Mouse (Mus musculus) stomach, embryonic 15.5 days (tissue): ENCODE results near the gene Cux1. TPM values are rescaled to one million over a fixed set of nuclear protein-coding genes. Genes with fewer than 3 reads are reported as not detected.

Experiments used
- ATAC-seq: fragments of 200-750 bp; cut with Nextera tagmentation; 2 replicates; pipeline ENCODE4 v1.8.0; 2017; ENCODE audit warnings: low read depth, moderate number of reproducible peaks, moderate TSS enrichment; ENCODE audit not compliant: insufficient read depth, low FRiP score
- H3K27ac ChIP-seq: fragments of 300-500 bp; sonication (generic); 2 replicates; pipeline ENCODE4 v1.5.1; 2015; ENCODE audit warnings: mild to moderate bottlenecking, inconsistent platforms
- H3K27me3 ChIP-seq: fragments of 300-500 bp; sonication (generic); replicated peaks from 2 replicates; pipeline ENCODE4 v1.6.1; 2015; ENCODE audit warnings: inconsistent platforms
- H3K36me3 ChIP-seq: fragments of 300-500 bp; sonication (generic); 2 replicates; pipeline ENCODE4 v1.6.1; 2015; ENCODE audit warnings: inconsistent platforms
- H3K4me1 ChIP-seq: fragments of 300-500 bp; sonication (generic); 2 replicates; pipeline ENCODE4 v1.6.1; 2015; ENCODE audit warnings: inconsistent platforms
- H3K4me2 ChIP-seq: fragments of 300-500 bp; sonication (generic); 2 replicates; pipeline ENCODE4 v1.6.1; 2015; ENCODE audit warnings: mild to moderate bottlenecking, inconsistent platforms
- H3K4me3 ChIP-seq: fragments of 300-500 bp; sonication (generic); replicated peaks from 2 replicates; pipeline ENCODE4 v1.5.1; 2015; ENCODE audit warnings: inconsistent platforms
- H3K9ac ChIP-seq: fragments of 300-500 bp; sonication (generic); 2 replicates; pipeline ENCODE4 v1.6.1; 2015; ENCODE audit warnings: inconsistent platforms
- H3K9me3 ChIP-seq: fragments of 300-500 bp; sonication (generic); 2 replicates; pipeline ENCODE4 v1.6.1; 2016; ENCODE audit warnings: inconsistent platforms
- WGBS: fragments of 180-500 bp; shearing (Covaris S2); methylation state at CpG from one replicate; pipeline ENCODE4 v1.1.7; 2015; 5-methylcytosine and 5-hydroxymethylcytosine counted together
- polyA plus RNA-seq: library from polyadenylated mRNA; unstranded; fragments of >200 nt; fragmentation: Nextera tagmentation; extraction: Ambion mirVana; gene quantifications from 2 replicates; pipeline ENCODE4 v1.2.1, GENCODE M21; 2015

Cux1 gene
- polyA plus RNA-seq, 1 experiment from 2014 or later, result 73.5 TPM

- 82% methylated on average over 3 of the region's 3 CpGs for WGBS
- H3K27me3 ChIP-seq, result no peaks in the 10 kb centered on the region
- H3K9me3 ChIP-seq, result no peaks in the 10 kb centered on the region
- H3K36me3 ChIP-seq, result no peaks in the 10 kb centered on the region
- H3K9ac ChIP-seq, result no peak overlapping the region
- no peak overlapping the region for H3K4me2 ChIP-seq
- no peak overlapping the region for H3K27ac ChIP-seq
- no peak overlapping the region for H3K4me3 ChIP-seq
- ATAC-seq, result no peak
- peaks cover 8% of the 10 kb centered on the region; the same call in 1 of the 2 replicates for H3K4me1 ChIP-seq
These were observed 71.7 kb downstream of the Cux1 start for GRCm38 (mm10) chr5:136495581-136495980.

DNA sequence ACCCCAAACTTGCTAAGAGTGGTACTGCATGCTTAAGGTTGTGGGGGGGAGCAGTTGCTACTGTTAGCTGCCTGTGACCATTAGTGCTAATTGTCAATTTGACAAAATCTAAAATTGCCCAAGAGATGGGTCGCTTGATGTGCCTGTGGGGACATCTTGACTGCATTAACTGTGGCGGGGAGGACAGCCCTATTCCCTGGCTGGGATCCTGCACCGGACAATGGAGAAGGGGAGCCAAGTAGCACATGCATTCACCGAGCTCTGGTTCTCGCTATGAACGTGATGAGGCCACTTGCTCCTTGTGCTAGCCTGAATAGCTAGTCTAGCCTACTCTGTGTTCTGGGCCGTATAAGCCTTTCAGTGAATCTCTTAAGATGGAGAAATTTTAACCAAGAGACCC lies 72.4 kb downstream of the Cux1 start:
- no peak overlapping the region for H3K9ac ChIP-seq
- H3K27ac ChIP-seq, result no peak overlapping the region
- H3K36me3 ChIP-seq, result no peaks in the 10 kb centered on the region
- H3K9me3 ChIP-seq, result no peaks in the 10 kb centered on the region
- H3K27me3 ChIP-seq, result no peaks in the 10 kb centered on the region
- ATAC-seq, result no peak
- H3K4me1 ChIP-seq, result 0 out of 2 replicates have a peak, but pooled peaks cover 2% of the 10 kb centered on the region
- H3K4me2 ChIP-seq, result no peak overlapping the region
- H3K4me3 ChIP-seq, result no peak overlapping the region
- WGBS, result 83% methylated on average over 7 of the region's 7 CpGs

DNA sequence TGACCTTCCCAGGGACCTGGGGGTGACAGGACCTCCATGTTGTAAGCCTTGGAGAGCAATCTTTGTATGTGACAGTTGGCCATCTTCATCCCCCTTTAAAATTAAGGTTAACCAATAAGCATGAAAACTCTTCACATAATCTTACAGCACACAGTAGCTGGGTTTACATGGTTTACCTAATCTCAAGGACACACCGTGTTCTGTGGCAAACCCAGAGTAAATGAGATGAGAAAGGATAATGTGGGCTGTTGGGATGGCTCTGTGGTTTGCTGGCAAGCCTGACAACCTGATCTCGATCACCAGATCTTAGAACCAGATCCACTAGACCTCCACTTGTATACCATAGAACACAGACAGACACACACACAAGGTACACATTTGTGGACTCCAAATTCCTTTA lies 73.0 kb downstream of the Cux1 start:
- H3K4me1 ChIP-seq, result no peaks in the 10 kb centered on the region
- ATAC-seq, result no peak

GRCm38 (mm10) chr5:136489450-136489849 lies 77.8 kb downstream of the Cux1 start:
- no peaks in the 10 kb centered on the region for H3K27me3 ChIP-seq
- no peak overlapping the region for H3K9ac ChIP-seq
- WGBS, result 77% methylated on average over 5 of the region's 5 CpGs
- H3K4me1 ChIP-seq, result peaks cover 17% of the 10 kb centered on the region; the same call in 1 of the 2 replicates
- H3K4me2 ChIP-seq, result no peak overlapping the region
- no peak overlapping the region for H3K4me3 ChIP-seq
- H3K9me3 ChIP-seq, result no peaks in the 10 kb centered on the region
- peaks cover 5% of the 10 kb centered on the region; the same call in 1 of the 2 replicates for H3K36me3 ChIP-seq
- ATAC-seq, result no peak
- no peak overlapping the region for H3K27ac ChIP-seq

More for the DNA sequence above, 73.0 kb downstream of the Cux1 start:
- Histone ChIP-seq H3K4me3 (no peak overlapping the region), H3K9me3 (no peaks in the 10 kb centered on the region), H3K27me3 (no peaks in the 10 kb centered on the region), H3K27ac (no peak overlapping the region), H3K36me3 (no peaks in the 10 kb centered on the region), H3K4me2 (no peak overlapping the region), H3K9ac (no peak overlapping the region)
- WGBS, result 87% methylated on average over 2 of the region's 2 CpGs

GRCm38 (mm10) chr5:136488721-136489120 lies 78.6 kb downstream of the Cux1 start:
- no peak overlapping the region for H3K27ac ChIP-seq
- no peak overlapping the region for H3K4me3 ChIP-seq
- no peak overlapping the region for H3K9ac ChIP-seq
- no peak for ATAC-seq
- peaks cover 9% of the 10 kb centered on the region; the same call in 1 of the 2 replicates for H3K36me3 ChIP-seq
- peaks cover 17% of the 10 kb centered on the region; the same call in 1 of the 2 replicates for H3K4me1 ChIP-seq
- 76% methylated on average over 3 of the region's 3 CpGs for WGBS
- no peaks in the 10 kb centered on the region for H3K27me3 ChIP-seq
- no peaks in the 10 kb centered on the region for H3K9me3 ChIP-seq
- no peak overlapping the region for H3K4me2 ChIP-seq

GRCm38 (mm10) chr5:136488223-136488622 lies 79.1 kb downstream of the Cux1 start:
- no peak overlapping the region for H3K4me2 ChIP-seq
- H3K4me3 ChIP-seq, result no peak overlapping the region
- H3K27ac ChIP-seq, result no peak overlapping the region
- WGBS, result 40% methylated on average over 1 of the region's 1 CpGs
- H3K4me1 ChIP-seq, result peaks cover 17% of the 10 kb centered on the region; the same call in 1 of the 2 replicates
- H3K9me3 ChIP-seq, result no peaks in the 10 kb centered on the region
- no peaks in the 10 kb centered on the region for H3K27me3 ChIP-seq
- H3K36me3 ChIP-seq, result peaks cover 9% of the 10 kb centered on the region; the same call in 1 of the 2 replicates
- no peak for ATAC-seq
- no peak overlapping the region for H3K9ac ChIP-seq

DNA sequence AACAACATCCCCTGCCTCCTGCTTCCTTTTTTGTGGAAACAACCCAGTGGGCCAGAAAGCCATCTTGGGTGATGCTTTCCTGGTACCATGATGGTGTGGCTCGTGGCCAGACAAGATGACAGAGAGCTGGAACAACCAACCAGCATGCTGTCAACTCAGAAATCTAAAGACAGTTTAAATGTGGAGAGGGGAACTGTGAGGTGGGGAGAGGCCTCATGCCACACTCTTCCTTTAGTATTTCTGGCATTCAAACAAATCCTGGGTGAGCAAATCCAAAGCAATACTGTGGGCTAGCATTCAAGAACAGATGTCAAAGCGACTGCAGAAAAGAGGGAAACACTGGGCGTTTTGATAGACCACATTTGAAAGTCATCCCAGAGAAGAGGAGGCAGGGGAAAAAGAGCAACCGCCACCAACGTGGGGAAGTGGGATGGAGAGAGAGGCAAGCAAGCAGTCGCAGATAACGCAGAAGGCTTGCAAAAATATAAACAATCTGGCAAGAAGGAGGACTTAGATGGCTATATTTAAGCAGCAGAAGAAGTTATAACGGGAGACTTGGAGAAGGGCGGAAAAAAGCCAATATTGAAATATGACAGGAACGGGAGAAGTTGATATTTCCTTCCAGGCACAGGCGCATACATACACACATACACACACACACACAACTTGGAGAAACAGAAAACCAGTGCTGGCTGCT lies 79.7 kb downstream of the Cux1 start:
- Histone ChIP-seq H3K36me3 (peaks cover 9% of the 10 kb centered on the region; the same call in 1 of the 2 replicates), H3K4me3 (no peak overlapping the region), H3K27me3 (no peaks in the 10 kb centered on the region), H3K4me2 (no peak overlapping the region), H3K9me3 (no peaks in the 10 kb centered on the region), H3K4me1 (peaks cover 17% of the 10 kb centered on the region; the same call in 1 of the 2 replicates), H3K27ac (no peak overlapping the region), H3K9ac (no peak overlapping the region)
- no peak for ATAC-seq
- 34% methylated on average over 11 of the region's 11 CpGs for WGBS

DNA sequence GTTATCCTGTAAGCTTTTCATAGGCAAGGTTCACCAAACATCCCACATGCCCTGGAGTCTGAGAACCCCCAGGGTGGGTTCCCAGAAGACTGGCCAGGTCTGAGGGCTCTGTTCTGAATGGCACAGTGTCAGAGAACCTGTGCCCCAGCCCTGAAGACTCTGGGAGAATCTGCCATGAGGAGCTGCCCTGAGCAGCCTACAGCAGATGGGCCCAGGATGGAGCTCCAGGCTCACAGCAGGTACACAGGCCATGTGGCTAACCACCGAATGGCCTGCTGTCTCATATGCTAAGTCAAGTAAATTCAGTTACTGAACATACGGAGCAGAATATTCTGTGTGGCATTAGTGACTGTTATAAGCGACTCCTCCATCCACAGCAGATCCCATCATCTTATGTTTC lies 80.9 kb downstream of the Cux1 start:
- 93% methylated on average over 3 of the region's 3 CpGs for WGBS
- no peak overlapping the region for H3K4me3 ChIP-seq
- H3K4me1 ChIP-seq, result peaks cover 17% of the 10 kb centered on the region; the same call in 1 of the 2 replicates
- no peaks in the 10 kb centered on the region for H3K27me3 ChIP-seq
- no peak for ATAC-seq
- H3K36me3 ChIP-seq, result peaks cover 9% of the 10 kb centered on the region; the same call in 1 of the 2 replicates
- no peak overlapping the region for H3K9ac ChIP-seq
- H3K9me3 ChIP-seq, result no peaks in the 10 kb centered on the region
- H3K27ac ChIP-seq, result no peak overlapping the region
- H3K4me2 ChIP-seq, result no peak overlapping the region

DNA sequence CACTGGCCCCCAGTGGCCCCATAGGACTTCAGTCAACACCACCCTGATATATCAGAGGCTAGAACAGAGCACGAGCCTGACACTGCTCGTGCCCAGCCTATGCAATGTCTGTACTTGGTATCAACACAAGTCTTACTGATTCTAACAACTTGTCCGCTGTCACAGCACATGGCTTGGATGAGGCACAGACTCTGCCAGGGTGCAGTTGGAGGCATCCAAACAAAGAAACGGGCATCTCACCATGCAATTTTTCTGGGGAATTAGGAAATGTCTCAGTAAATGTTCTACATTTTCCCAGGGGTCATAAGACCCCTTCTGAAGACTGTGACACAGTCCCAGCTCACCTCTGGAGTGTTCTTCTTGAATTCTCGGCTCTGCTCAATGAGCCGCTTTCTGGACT lies 81.9 kb downstream of the Cux1 start:
- Histone ChIP-seq H3K4me2 (no peak overlapping the region), H3K4me3 (no peak overlapping the region), H3K9ac (no peak overlapping the region), H3K27ac (no peak overlapping the region), H3K4me1 (peaks cover 17% of the 10 kb centered on the region; the same call in 1 of the 2 replicates), H3K9me3 (no peaks in the 10 kb centered on the region), H3K27me3 (no peaks in the 10 kb centered on the region), H3K36me3 (peaks cover 9% of the 10 kb centered on the region; the same call in 1 of the 2 replicates)
- WGBS, result 94% methylated on average over 6 of the region's 6 CpGs
- ATAC-seq, result no peak

GRCm38 (mm10) chr5:136482434-136482833 lies 84.9 kb downstream of the Cux1 start:
- Histone ChIP-seq H3K9ac (no peak overlapping the region), H3K4me1 (peaks cover 6% of the 10 kb centered on the region; the same call in 1 of the 2 replicates), H3K27ac (no peak overlapping the region), H3K36me3 (peaks cover 9% of the 10 kb centered on the region; the same call in 1 of the 2 replicates), H3K27me3 (no peaks in the 10 kb centered on the region), H3K4me2 (no peak overlapping the region), H3K9me3 (no peaks in the 10 kb centered on the region), H3K4me3 (no peak overlapping the region)
- WGBS, result 78% methylated on average over 1 of the region's 1 CpGs
- no peak for ATAC-seq

DNA sequence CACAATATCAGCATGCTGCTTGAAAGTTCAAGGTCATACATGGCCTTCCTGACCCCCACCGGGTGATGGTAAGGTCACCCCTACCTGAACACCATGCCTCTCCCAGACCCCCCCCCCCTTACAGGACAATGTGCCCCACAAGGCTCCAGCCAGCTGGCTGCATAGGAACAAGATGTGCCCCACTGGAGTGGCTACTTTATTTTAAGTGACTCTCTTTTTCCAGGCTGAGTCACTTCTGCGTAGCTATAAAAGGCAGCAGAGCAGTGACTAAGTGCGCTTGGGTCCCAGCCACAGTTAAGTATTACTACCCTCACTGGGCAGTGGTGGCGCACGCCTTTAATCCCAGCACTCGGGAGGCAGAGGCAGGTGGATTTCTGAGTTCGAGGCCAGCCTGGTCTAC lies 86.7 kb downstream of the Cux1 start:
- no peak for ATAC-seq
- peaks cover 9% of the 10 kb centered on the region; the same call in 1 of the 2 replicates for H3K36me3 ChIP-seq
- H3K27ac ChIP-seq, result no peak overlapping the region
- H3K9me3 ChIP-seq, result no peaks in the 10 kb centered on the region
- H3K4me2 ChIP-seq, result no peak overlapping the region
- H3K9ac ChIP-seq, result no peak overlapping the region
- peaks cover 4% of the 10 kb centered on the region; the same call in 1 of the 2 replicates for H3K4me1 ChIP-seq
- WGBS, result 91% methylated on average over 7 of the region's 7 CpGs
- no peaks in the 10 kb centered on the region for H3K27me3 ChIP-seq
- no peak overlapping the region for H3K4me3 ChIP-seq

- WGBS, result 68% methylated on average over 4 of the region's 4 CpGs
These were observed 87.5 kb downstream of the Cux1 start for GRCm38 (mm10) chr5:136479801-136480200.

More at GRCm38 (mm10) chr5:136479801-136480200, 87.5 kb downstream of the Cux1 start:
- peaks cover 7% of the 10 kb centered on the region; the same call in 1 of the 2 replicates for H3K36me3 ChIP-seq
- no peak overlapping the region for H3K4me2 ChIP-seq
- no peak for ATAC-seq
- H3K4me1 ChIP-seq, result peaks cover 4% of the 10 kb centered on the region; the same call in 1 of the 2 replicates
- no peak overlapping the region for H3K9ac ChIP-seq
- no peaks in the 10 kb centered on the region for H3K9me3 ChIP-seq
- H3K4me3 ChIP-seq, result no peak overlapping the region
- H3K27me3 ChIP-seq, result no peaks in the 10 kb centered on the region
- no peak overlapping the region for H3K27ac ChIP-seq
